Mouse (Mus musculus) forebrain, embryonic 16.5 days (tissue): ENCODE results near the gene Gpc6. TPM values are rescaled to one million over a fixed set of nuclear protein-coding genes. Genes with fewer than 3 reads are reported as not detected.

ENCODE experiments used
- ATAC-seq: fragments of 200-750 bp; cut with Nextera tagmentation; 2 replicates; pipeline ENCODE4 v1.8.0; 2017; ENCODE audit warnings: mild to moderate bottlenecking, moderate library complexity
- H3K27ac ChIP-seq: fragments of 300-500 bp; sonication (generic); 2 replicates; pipeline ENCODE4 v1.5.1; 2014; ENCODE audit warnings: low read length, control low read depth
- H3K27me3 ChIP-seq: fragments of 300-500 bp; sonication (generic); replicated peaks from 2 replicates; pipeline ENCODE4 v1.6.1; 2014; ENCODE audit warnings: low read length; ENCODE audit not compliant: control insufficient read depth, insufficient read depth
- H3K36me3 ChIP-seq: fragments of 300-500 bp; sonication (generic); 2 replicates; pipeline ENCODE4 v1.6.1; 2014; ENCODE audit not compliant: control insufficient read depth, insufficient read depth
- H3K4me1 ChIP-seq: fragments of 300-500 bp; sonication (generic); replicated peaks from 2 replicates; pipeline ENCODE4 v1.6.1; 2014; ENCODE audit warnings: low read length; ENCODE audit not compliant: control insufficient read depth, insufficient read depth
- H3K4me2 ChIP-seq: fragments of 300-500 bp; sonication (generic); 2 replicates; pipeline ENCODE4 v1.6.1; 2014; ENCODE audit warnings: mild to moderate bottlenecking, low read length, control low read depth
- H3K4me3 ChIP-seq: fragments of 300-500 bp; sonication (generic); replicated peaks from 2 replicates; pipeline ENCODE4 v1.5.1; 2014; ENCODE audit warnings: mild to moderate bottlenecking, low read length, control low read depth
- H3K9ac ChIP-seq: fragments of 300-500 bp; sonication (generic); replicated peaks from 2 replicates; pipeline ENCODE4 v1.6.1; 2014; ENCODE audit warnings: low read depth, low read length, control low read depth
- H3K9me3 ChIP-seq: fragments of 300-500 bp; sonication (generic); 2 replicates; pipeline ENCODE4 v1.6.1; 2016; ENCODE audit warnings: low read length; ENCODE audit not compliant: control insufficient read depth
- WGBS: fragments of 180-500 bp; shearing (Covaris S2); extraction: QIAGEN DNeasy Blood & Tissue Kit; methylation state at CpG from one replicate; pipeline ENCODE4 v1.1.7; 2014; 5-methylcytosine and 5-hydroxymethylcytosine counted together
- polyA plus RNA-seq: library from polyadenylated mRNA; unstranded; fragments of >200 nt; fragmentation: Nextera tagmentation; extraction: Ambion mirVana; gene quantifications from 2 replicates; pipeline ENCODE4 v1.2.1, GENCODE M21; 2015

Gene Gpc6
- polyA plus RNA-seq, 1 experiment from 2014 or later = 18.2 TPM

GRCm38 (mm10) chr14:117841797-117842553 is 916.9 kb downstream of the Gpc6 start:
- H3K36me3 ChIP-seq = no peaks in the 10 kb centered on the region
- H3K4me2 ChIP-seq = no peak overlapping the region
- H3K9ac ChIP-seq = no peak overlapping the region
- H3K9me3 ChIP-seq = no peaks in the 10 kb centered on the region
- H3K27ac ChIP-seq = no peak overlapping the region
- WGBS = 73% methylated on average over 14 of the region's 14 CpGs
- ATAC-seq = no peak
- no peaks in the 10 kb centered on the region for H3K27me3 ChIP-seq
- H3K4me1 ChIP-seq = no peaks in the 10 kb centered on the region
- no peak overlapping the region for H3K4me3 ChIP-seq

- Histone ChIP-seq H3K4me1 (no peaks in the 10 kb centered on the region), H3K4me2 (no peak overlapping the region), H3K27ac (no peak overlapping the region), H3K9me3 (0 out of 2 replicates have a peak, but pooled peaks cover 3% of the 10 kb centered on the region), H3K27me3 (no peaks in the 10 kb centered on the region), H3K36me3 (no peaks in the 10 kb centered on the region), H3K9ac (no peak overlapping the region), H3K4me3 (no peak overlapping the region)
- ATAC-seq = no peak
- 87% methylated on average over 11 of the region's 11 CpGs for WGBS
These were observed 924.7 kb downstream of the Gpc6 start for GRCm38 (mm10) chr14:117849591-117850505.

- 85% methylated on average over 3 of the region's 3 CpGs for WGBS
- Histone ChIP-seq H3K9ac (no peak overlapping the region), H3K9me3 (0 out of 2 replicates have a peak, but pooled peaks cover 3% of the 10 kb centered on the region), H3K4me2 (no peak overlapping the region), H3K27ac (no peak overlapping the region), H3K36me3 (no peaks in the 10 kb centered on the region), H3K27me3 (no peaks in the 10 kb centered on the region), H3K4me3 (no peak overlapping the region), H3K4me1 (no peaks in the 10 kb centered on the region)
- no peak for ATAC-seq
These were observed 927.2 kb downstream of the Gpc6 start for GRCm38 (mm10) chr14:117852266-117852665.

GRCm38 (mm10) chr14:117852842-117853241 is 927.7 kb downstream of the Gpc6 start:
- H3K27me3 ChIP-seq = no peaks in the 10 kb centered on the region
- no peaks in the 10 kb centered on the region for H3K36me3 ChIP-seq
- H3K4me2 ChIP-seq = no peak overlapping the region
- ATAC-seq = no peak
- H3K9ac ChIP-seq = no peak overlapping the region
- no peak overlapping the region for H3K4me3 ChIP-seq
- no peaks in the 10 kb centered on the region for H3K4me1 ChIP-seq
- 75% methylated on average over 2 of the region's 2 CpGs for WGBS
- 0 out of 2 replicates have a peak, but pooled peaks cover 3% of the 10 kb centered on the region for H3K9me3 ChIP-seq
- no peak overlapping the region for H3K27ac ChIP-seq

- Histone ChIP-seq H3K4me2 (no peak overlapping the region), H3K36me3 (no peaks in the 10 kb centered on the region), H3K27me3 (no peaks in the 10 kb centered on the region), H3K27ac (no peak overlapping the region), H3K4me1 (no peaks in the 10 kb centered on the region), H3K4me3 (no peak overlapping the region), H3K9ac (no peak overlapping the region), H3K9me3 (0 out of 2 replicates have a peak, but pooled peaks cover 3% of the 10 kb centered on the region)
- WGBS = 80% methylated on average over 5 of the region's 5 CpGs
- ATAC-seq = no peak
These were observed 929.4 kb downstream of the Gpc6 start for GRCm38 (mm10) chr14:117854498-117854897.

- Histone ChIP-seq H3K4me2 (no peak overlapping the region), H3K4me3 (no peak overlapping the region), H3K27me3 (no peaks in the 10 kb centered on the region), H3K4me1 (no peaks in the 10 kb centered on the region), H3K9ac (no peak overlapping the region), H3K27ac (no peak overlapping the region), H3K9me3 (no peaks in the 10 kb centered on the region), H3K36me3 (no peaks in the 10 kb centered on the region)
- no peak for ATAC-seq
These were observed 946.2 kb downstream of the Gpc6 start for GRCm38 (mm10) chr14:117871268-117871667.

GRCm38 (mm10) chr14:117879313-117879712 is 954.2 kb downstream of the Gpc6 start:
- no peaks in the 10 kb centered on the region for H3K27me3 ChIP-seq
- no peak overlapping the region for H3K4me2 ChIP-seq
- H3K27ac ChIP-seq = no peak overlapping the region
- H3K36me3 ChIP-seq = no peaks in the 10 kb centered on the region
- H3K9ac ChIP-seq = no peak overlapping the region
- no peaks in the 10 kb centered on the region for H3K9me3 ChIP-seq
- no peak overlapping the region for H3K4me3 ChIP-seq
- ATAC-seq = no peak
- no peaks in the 10 kb centered on the region for H3K4me1 ChIP-seq
- 88% methylated on average over 9 of the region's 9 CpGs for WGBS

GRCm38 (mm10) chr14:117881112-117881511 is 956.0 kb downstream of the Gpc6 start:
- Histone ChIP-seq H3K27me3 (no peaks in the 10 kb centered on the region), H3K9me3 (no peaks in the 10 kb centered on the region), H3K4me1 (no peaks in the 10 kb centered on the region), H3K27ac (no peak overlapping the region), H3K4me2 (no peak overlapping the region), H3K9ac (no peak overlapping the region), H3K4me3 (no peak overlapping the region), H3K36me3 (no peaks in the 10 kb centered on the region)
- WGBS = 65% methylated on average over 6 of the region's 6 CpGs
- ATAC-seq = no peak

GRCm38 (mm10) chr14:117882222-117882621 is 957.1 kb downstream of the Gpc6 start:
- no peaks in the 10 kb centered on the region for H3K27me3 ChIP-seq
- 52% methylated on average over 3 of the region's 3 CpGs for WGBS
- ATAC-seq = 0 out of 2 replicates have a peak, but pooled peaks have one; percentile 23
- no peak overlapping the region for H3K27ac ChIP-seq
- H3K4me1 ChIP-seq = no peaks in the 10 kb centered on the region
- no peak overlapping the region for H3K4me2 ChIP-seq
- no peaks in the 10 kb centered on the region for H3K36me3 ChIP-seq
- H3K9ac ChIP-seq = no peak overlapping the region
- H3K9me3 ChIP-seq = no peaks in the 10 kb centered on the region
- no peak overlapping the region for H3K4me3 ChIP-seq
